Mouse (Mus musculus) cerebellum, adult 9-11 months (tissue): ENCODE measurements around the gene Mcm2.
A peak's percentile ranks its signal among the peaks of the same experiment; 100 is the strongest.

Experiments
- DNase-seq: peaks from one replicate; pipeline ENCODE4 v3.0.0; 2022

The Mcm2 gene

GRCm38 (mm10) chr6:88886417-88886967 is 12.1 kb downstream of the Mcm2 start:
- DNase-seq, result no peak

- no peak for DNase-seq
Measured at GRCm38 (mm10) chr6:88885644-88886416, 12.8 kb downstream of the Mcm2 start.

- DNase-seq, result no peak
Measured at GRCm38 (mm10) chr6:88884690-88885089, 13.9 kb downstream of the Mcm2 start.

- no peak for DNase-seq
Measured at GRCm38 (mm10) chr6:88884195-88884594, 14.4 kb downstream of the Mcm2 start.

- no peak for DNase-seq
Measured at GRCm38 (mm10) chr6:88881334-88881733, 17.2 kb downstream of the Mcm2 start.

GRCm38 (mm10) chr6:88879471-88879870 is 19.1 kb downstream of the Mcm2 start:
- DNase-seq, result no peak

- DNase-seq, result peak; percentile 89
Measured at GRCm38 (mm10) chr6:88874868-88875508, 23.6 kb downstream of the Mcm2 start, which contains the start of gene Podxl2. TSS of gene Podxl2 (minus strand) at chr6:88875044.

- DNase-seq, result peak; percentile 71
Measured at GRCm38 (mm10) chr6:88873965-88874867, 24.4 kb downstream of the Mcm2 start.

- peak; percentile 54 for DNase-seq
Measured at GRCm38 (mm10) chr6:88872811-88873210, 25.8 kb downstream of the Mcm2 start.

- peak; percentile 71 for DNase-seq
Measured at GRCm38 (mm10) chr6:88871546-88871945, 27.0 kb downstream of the Mcm2 start.

- DNase-seq, result peak; percentile 62
Measured at GRCm38 (mm10) chr6:88870594-88870993, 28.0 kb downstream of the Mcm2 start.

GRCm38 (mm10) chr6:88869459-88869858 is 29.1 kb downstream of the Mcm2 start:
- no peak for DNase-seq

GRCm38 (mm10) chr6:88865704-88866103 is 32.9 kb downstream of the Mcm2 start:
- no peak for DNase-seq

GRCm38 (mm10) chr6:88860914-88861313 is 37.7 kb downstream of the Mcm2 start:
- DNase-seq, result peak; percentile 54

- peak; percentile 44 for DNase-seq
Measured at GRCm38 (mm10) chr6:88858341-88858740, 40.2 kb downstream of the Mcm2 start.

GRCm38 (mm10) chr6:88857830-88858229 is 40.8 kb downstream of the Mcm2 start:
- peak; percentile 52 for DNase-seq

GRCm38 (mm10) chr6:88857249-88857648 is 41.3 kb downstream of the Mcm2 start:
- DNase-seq, result peak; percentile 85

GRCm38 (mm10) chr6:88855636-88856035 is 42.9 kb downstream of the Mcm2 start:
- DNase-seq, result peak; percentile 77

- DNase-seq, result peak; percentile 35
Measured at GRCm38 (mm10) chr6:88854509-88854908, 44.1 kb downstream of the Mcm2 start.

- DNase-seq, result peak; percentile 68
Measured at GRCm38 (mm10) chr6:88850034-88850433, 48.5 kb downstream of the Mcm2 start.

- peak; percentile 58 for DNase-seq
Measured at GRCm38 (mm10) chr6:88849270-88849669, 49.3 kb downstream of the Mcm2 start.

GRCm38 (mm10) chr6:88847571-88847970 is 51.0 kb downstream of the Mcm2 start:
- DNase-seq, result no peak
